9 mouse cellular contexts compared by ENCODE assay signal in the genomic region with DNA sequence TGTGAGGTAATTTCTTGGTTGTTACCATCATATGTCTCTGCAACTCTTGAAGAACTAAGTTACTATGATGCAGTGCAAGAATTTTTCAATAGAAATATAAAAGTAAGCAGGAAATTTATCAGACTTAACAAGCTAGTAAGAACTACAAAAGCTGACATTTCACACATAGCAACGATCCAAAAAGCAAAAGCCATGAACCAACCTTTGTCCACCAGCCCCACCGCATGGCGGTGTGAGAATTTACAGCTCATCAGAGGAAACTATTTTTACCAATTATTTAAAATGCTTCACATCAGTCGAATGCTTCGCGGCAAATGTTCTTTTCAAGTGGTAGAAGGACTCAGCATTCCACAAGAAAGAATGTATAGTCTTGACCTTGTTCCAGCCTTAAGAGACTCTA. TPM values are rescaled to one million over a fixed set of nuclear protein-coding genes. Genes with fewer than 3 reads are reported as not detected.
DNase-seq lines count a peak whose midpoint lies in the region; ATAC-seq lines count a peak whose summit lies in the region.
"Had no signal": no experiment of that assay in that cellular context is flagged by ENCODE, and none has a peak within 500 bp of the region (broad histone marks: within the 10 kb centered on the region; RNA-seq: fewer than 3 reads in every experiment).

No protein-coding gene starts in this region.

- no peaks in the 10 kb centered on the region for H3K36me3 ChIP-seq in neural tube, embryonic 11.5 days (ENCODE audit: control insufficient read depth, insufficient read depth, low read length)
- H3K36me3 ChIP-seq in neural tube, embryonic 15.5 days = no peaks in the 10 kb centered on the region
- H3K36me3 ChIP-seq: embryonic facial prominence, embryonic 15.5 days; liver, embryonic 13.5 days had no signal

- peak; percentile 32 for DNase-seq in neural tube, embryonic 11.5 days (ENCODE audit: low spot score)
- DNase-seq in adrenal gland, postnatal 10 days = peak; percentile 55
- peak; percentile 77 for DNase-seq in embryo, embryonic 10 days (ENCODE audit: low spot score)
- DNase-seq in layer of hippocampus, adult 11-12 months (ENCODE audit: low spot score) = peak; percentile 40
- peak; percentile 13 for DNase-seq in lung, postnatal 25 days (ENCODE audit: low spot score)
- DNase-seq in yolk sac, embryonic 10.5 days (ENCODE audit: low spot score) = no peak
- DNase-seq: liver, embryonic 13.5 days had no signal

- H3K4me3 ChIP-seq in neural tube, embryonic 11.5 days (ENCODE audit: low read depth, low read length) = no peak overlapping the region
- no peak overlapping the region for H3K4me3 ChIP-seq in neural tube, embryonic 15.5 days (replicated peaks)
- H3K4me3 ChIP-seq: embryonic facial prominence, embryonic 15.5 days; liver, embryonic 13.5 days had no signal

- H3K9me3 ChIP-seq in neural tube, embryonic 11.5 days (ENCODE audit: control insufficient read depth, low read length) = no peaks in the 10 kb centered on the region
- no peaks in the 10 kb centered on the region for H3K9me3 ChIP-seq in neural tube, embryonic 15.5 days (replicated peaks)
- H3K9me3 ChIP-seq: embryonic facial prominence, embryonic 15.5 days; liver, embryonic 13.5 days had no signal

- H3K4me1 ChIP-seq in neural tube, embryonic 11.5 days (ENCODE audit: control insufficient read depth, insufficient read depth, low read length) = no peaks in the 10 kb centered on the region
- no peaks in the 10 kb centered on the region for H3K4me1 ChIP-seq in neural tube, embryonic 15.5 days
- H3K4me1 ChIP-seq: embryonic facial prominence, embryonic 15.5 days; liver, embryonic 13.5 days had no signal

- 45% methylated on average over 6 of the region's 6 CpGs for WGBS in neural tube, embryonic 11.5 days
- WGBS in neural tube, embryonic 15.5 days = 36% methylated on average over 6 of the region's 6 CpGs

- no peak for ATAC-seq in neural tube, embryonic 11.5 days (ENCODE audit: insufficient read depth, low FRiP score, low TSS enrichment)
- ATAC-seq in neural tube, embryonic 15.5 days (ENCODE audit: low FRiP score) = no peak

- H3K27me3 ChIP-seq in neural tube, embryonic 11.5 days (ENCODE audit: control insufficient read depth, insufficient read depth, low read length) = no peaks in the 10 kb centered on the region
- H3K27me3 ChIP-seq in neural tube, embryonic 15.5 days (replicated peaks) = no peaks in the 10 kb centered on the region
- H3K27me3 ChIP-seq: embryonic facial prominence, embryonic 15.5 days; liver, embryonic 13.5 days had no signal

- H3K27ac ChIP-seq in neural tube, embryonic 11.5 days (ENCODE audit: low read depth, low read length) = no peak overlapping the region
- H3K27ac ChIP-seq in neural tube, embryonic 15.5 days (replicated peaks) = no peak overlapping the region
- H3K27ac ChIP-seq: embryonic facial prominence, embryonic 15.5 days; liver, embryonic 13.5 days had no signal

- no peak overlapping the region for H3K4me2 ChIP-seq in neural tube, embryonic 11.5 days (ENCODE audit: low read depth)
- H3K4me2 ChIP-seq in neural tube, embryonic 15.5 days = no peak overlapping the region
- H3K4me2 ChIP-seq: embryonic facial prominence, embryonic 15.5 days; liver, embryonic 13.5 days had no signal

- H3K9ac ChIP-seq in neural tube, embryonic 11.5 days (ENCODE audit: low read length) = no peak overlapping the region
- H3K9ac ChIP-seq in neural tube, embryonic 15.5 days (replicated peaks) = no peak overlapping the region
- H3K9ac ChIP-seq: embryonic facial prominence, embryonic 15.5 days; liver, embryonic 13.5 days had no signal

RNA-seq across cellular contexts. Expression of gene 1700129C05Rik, which starts 58.3 kb away (rescaled TPM):
- not detected in 2 replicates for polyA plus RNA-seq in neural tube, embryonic 11.5 days (2014; fragmentation: Nextera tagmentation; extraction: Ambion mirVana)
- polyA plus RNA-seq in neural tube, embryonic 15.5 days (2015; fragmentation: Nextera tagmentation; extraction: Ambion mirVana) = not detected in 2 replicates
- total RNA-seq in adrenal gland, postnatal 10 days (2021) = not detected
- polyA plus RNA-seq: embryonic facial prominence, embryonic 15.5 days; liver, embryonic 13.5 days had no signal
